ENCODE assay signal across 7 mouse cellular contexts in the genomic region with DNA sequence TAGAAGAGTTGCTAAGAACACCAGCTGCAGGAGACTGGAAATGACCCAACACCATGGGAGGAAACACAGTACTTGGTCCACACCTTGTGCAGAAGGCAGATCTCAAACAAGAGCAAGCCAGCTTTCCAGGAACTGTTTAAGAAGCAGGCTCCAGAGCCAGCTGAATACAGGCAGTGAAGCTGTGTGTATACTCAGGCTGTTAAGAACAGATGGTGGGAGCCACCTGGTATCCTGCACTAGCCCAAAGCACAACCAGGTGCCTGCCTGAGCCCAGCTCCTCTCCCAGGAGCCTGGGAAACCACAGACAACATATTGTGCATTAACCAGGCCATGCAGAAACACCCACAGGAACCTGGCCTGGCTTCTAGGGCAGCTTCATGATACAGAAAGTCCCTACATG. TPM values are rescaled to one million over a fixed set of nuclear protein-coding genes. Genes with fewer than 3 reads are reported as not detected.
A peak's percentile ranks its signal among the peaks of the same experiment; 100 is the strongest.
DNase-seq lines count a peak whose midpoint lies in the region.

No protein-coding gene starts in this region.

- peak; percentile 62 for DNase-seq in layer of hippocampus, adult 11-12 months (ENCODE audit: low spot score)
- no peak for DNase-seq in layer of hippocampus, postnatal 36 days
- DNase-seq in thymus, postnatal 0 days (ENCODE audit: low spot score) = peak; percentile 18
- DNase-seq in thymus, adult 18-20 months = no peak
- DNase-seq in cerebellum, postnatal 14 days = peak; percentile 70 to 86
- peak; percentile 66 for DNase-seq in telencephalon, adult 2 months (ENCODE audit: low read depth, low spot score)
- no peak for DNase-seq in urinary bladder, postnatal 10 days (ENCODE audit: low spot score)

RNA-seq across cellular contexts. Expression of a gene that starts 11.7 kb away (rescaled TPM):
- total RNA-seq in layer of hippocampus, postnatal 36 days (2021) = 10 to 100 TPM; 47.2 to 47.4 TPM
- 11.9 and 13.8 TPM in 2 replicates for polyA plus RNA-seq in thymus, postnatal 0 days (2015; fragmentation: Nextera tagmentation; extraction: Ambion mirVana)

RNA-seq across cellular contexts. Expression of a gene that starts 29.1 kb away (rescaled TPM):
- 10 to 100 TPM; 70.2 to 77.2 TPM for total RNA-seq in layer of hippocampus, postnatal 36 days (2021)
- 36.7 and 41.3 TPM in 2 replicates for polyA plus RNA-seq in thymus, postnatal 0 days (2015; fragmentation: Nextera tagmentation; extraction: Ambion mirVana)

RNA-seq across cellular contexts. Expression of a gene that starts 43.9 kb away (rescaled TPM):
- 10 to 100 TPM in 1 of 2 experiments, 1 to 10 TPM in 1; 9.9 to 11.0 TPM for total RNA-seq in layer of hippocampus, postnatal 36 days (2021)
- polyA plus RNA-seq in thymus, postnatal 0 days (2015; fragmentation: Nextera tagmentation; extraction: Ambion mirVana) = 12.7 and 15.1 TPM in 2 replicates

Comparison
In these comparisons a context has a peak if more than half of its experiments do, and no peak if none do; other contexts are left out.
1. DNase-seq: peak in layer of hippocampus, adult 11-12 months (single experiment), thymus, postnatal 0 days (single experiment), cerebellum, postnatal 14 days (2 of 2) and telencephalon, adult 2 months (single experiment); none in layer of hippocampus, postnatal 36 days (0 of 2), thymus, adult 18-20 months (0 of 2) and urinary bladder, postnatal 10 days (single experiment).